Mouse (Mus musculus): ENCODE data around the gene Zscan2.

DNA sequence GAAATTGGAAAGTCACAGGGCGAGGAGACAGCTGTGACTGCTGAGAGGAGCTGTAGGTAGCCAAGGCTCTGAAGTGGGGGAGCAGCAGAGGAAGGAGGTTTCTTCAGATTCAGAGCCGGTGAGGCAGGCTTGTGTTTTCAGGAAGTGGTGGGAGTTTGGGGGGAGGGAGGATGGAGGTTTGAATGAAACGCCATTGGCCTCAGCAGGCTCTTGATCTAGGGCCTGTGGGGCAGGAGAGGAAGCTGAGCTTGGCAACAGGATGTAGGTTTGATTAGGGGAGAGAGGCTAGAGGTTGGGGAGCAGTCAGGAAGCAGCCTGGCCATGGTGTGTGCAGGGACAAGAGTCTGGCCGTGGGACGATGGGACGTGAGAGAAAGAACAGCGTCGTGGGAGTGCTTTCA is 4.1 kb downstream of the Zscan2 start:
- TF ChIP-seq CTCF (IDR thresholded peaks at IDR 0.05): no peak
- TF ChIP-seq EP300 (IDR thresholded peaks at IDR 0.05): no peak

All from lung, postnatal 0 days (tissue).